In the genomic region with DNA sequence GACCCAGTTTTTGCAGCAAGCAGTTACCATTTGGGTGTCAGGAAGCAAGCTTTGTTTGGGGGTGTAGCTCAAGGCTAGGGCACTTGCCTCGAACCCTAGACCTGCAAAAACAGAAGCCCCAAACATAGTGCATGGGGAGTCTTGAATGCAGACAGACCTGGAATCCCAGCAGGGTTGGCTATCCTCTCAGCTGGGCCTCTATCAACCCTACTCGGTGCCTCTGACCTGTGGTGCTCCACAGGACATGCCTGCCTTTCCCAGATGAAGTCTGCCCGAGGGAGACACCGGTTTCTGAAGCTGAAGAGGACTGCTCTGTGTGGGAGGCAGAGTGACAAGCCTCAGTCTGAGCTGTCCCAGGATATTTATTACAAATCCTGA, we compare ENCODE assay signal across 9 mouse cellular contexts.
DNase-seq lines count a peak whose midpoint lies in the region; ATAC-seq and TF ChIP-seq lines count a peak whose summit lies in the region.
"Had no signal": no experiment of that assay in that cellular context is flagged by ENCODE, and none has a peak within 500 bp of the region (broad histone marks: within the 10 kb centered on the region; RNA-seq: fewer than 3 reads in every experiment).

No protein-coding gene starts in this region.

- no peak for TF ChIP-seq POLR2A in kidney, adult 2 months (IDR thresholded peaks at IDR 0.05; ENCODE audit: low read depth, low read length)
- no peak for TF ChIP-seq POLR2A in cortical plate, adult 2 months (IDR thresholded peaks at IDR 0.05; ENCODE audit: extremely low read depth, insufficient read depth, low read length)

- no peak for ATAC-seq in hindbrain, embryonic 12.5 days (ENCODE audit: low FRiP score)
- no peak for ATAC-seq in midbrain, embryonic 14.5 days (ENCODE audit: low FRiP score, low TSS enrichment)
- no peak for ATAC-seq in megakaryocyte progenitor cell, adult 5-6 weeks (replicated peaks; ENCODE audit: poor library complexity)

- WGBS in kidney, adult 2 months, result 34% methylated on average over 4 of the region's 4 CpGs
- 16% methylated on average over 4 of the region's 4 CpGs for WGBS in hindbrain, embryonic 12.5 days
- 17% methylated on average over 4 of the region's 4 CpGs for WGBS in midbrain, embryonic 14.5 days

- H3K27me3 ChIP-seq in kidney, adult 2 months (replicated peaks; ENCODE audit: control insufficient read depth, insufficient read depth, low read length), result no peaks in the 10 kb centered on the region
- no peaks in the 10 kb centered on the region for H3K27me3 ChIP-seq in hindbrain, embryonic 12.5 days
- H3K27me3 ChIP-seq in midbrain, embryonic 14.5 days (ENCODE audit: control insufficient read depth, insufficient read depth, low read length), result no peaks in the 10 kb centered on the region

- peaks cover 4% of the 10 kb centered on the region; the same call in 1 of the 2 replicates for H3K4me1 ChIP-seq in kidney, adult 2 months (ENCODE audit: control insufficient read depth, insufficient read depth, low read length)
- H3K4me1 ChIP-seq in cortical plate, adult 2 months (ENCODE audit: control insufficient read depth, insufficient read depth, low read length), result no peaks in the 10 kb centered on the region; the same call in 1 of the 2 replicates
- peaks cover 41% of the 10 kb centered on the region for H3K4me1 ChIP-seq in hindbrain, embryonic 12.5 days
- H3K4me1 ChIP-seq in midbrain, embryonic 14.5 days (ENCODE audit: control insufficient read depth, insufficient read depth, low read length), result peaks cover 20% of the 10 kb centered on the region

- H3K9ac ChIP-seq in hindbrain, embryonic 12.5 days, result no peak overlapping the region
- no peak overlapping the region for H3K9ac ChIP-seq in midbrain, embryonic 14.5 days (replicated peaks; ENCODE audit: low read length)
- H3K9ac ChIP-seq: liver, embryonic 14.5 days had no signal

- TF ChIP-seq CTCF in kidney, adult 2 months (conservative IDR thresholded peaks at IDR 0.05; ENCODE audit: insufficient read depth, insufficient read length, low read depth, low read length), result no peak
- no peak for TF ChIP-seq CTCF in cortical plate, adult 2 months (IDR thresholded peaks at IDR 0.05; ENCODE audit: extremely low read depth, insufficient read depth, low read length)

- DNase-seq in kidney, adult 2 months, result no peak
- no peak for DNase-seq in kidney, postnatal 14 days
- DNase-seq in midbrain, embryonic 14.5 days, result no peak
- DNase-seq in ovary, adult 18-20 months (ENCODE audit: low spot score), result no peak
- no peak for DNase-seq in adipocyte (ENCODE audit: low spot score)

- H3K4me3 ChIP-seq in kidney, adult 2 months (ENCODE audit: insufficient read depth, low read depth, low read length), result no peak overlapping the region
- H3K4me3 ChIP-seq in cortical plate, adult 2 months (ENCODE audit: insufficient read depth, low read length), result no peak overlapping the region
- no peak overlapping the region for H3K4me3 ChIP-seq in hindbrain, embryonic 12.5 days
- H3K4me3 ChIP-seq in midbrain, embryonic 14.5 days (replicated peaks; ENCODE audit: low read depth, low read length), result no peak overlapping the region

- H3K4me2 ChIP-seq in hindbrain, embryonic 12.5 days (replicated peaks), result no peak overlapping the region
- no peak overlapping the region for H3K4me2 ChIP-seq in midbrain, embryonic 14.5 days (ENCODE audit: low read length)

- peak overlapping the region; percentile 41 for H3K27ac ChIP-seq in kidney, adult 2 months (ENCODE audit: insufficient read depth, low read depth, low read length)
- H3K27ac ChIP-seq in cortical plate, adult 2 months (ENCODE audit: insufficient read depth, low read length), result 0 out of 2 replicates have a peak overlapping the region, but pooled peaks have one; percentile 5
- peak overlapping the region; percentile 80 for H3K27ac ChIP-seq in hindbrain, embryonic 12.5 days
- 0 out of 2 replicates have a peak overlapping the region, but pooled peaks have one; percentile 6 for H3K27ac ChIP-seq in midbrain, embryonic 14.5 days (replicated peaks; ENCODE audit: low read depth, low read length)
- H3K27ac ChIP-seq: liver, embryonic 14.5 days had no signal

- no peaks in the 10 kb centered on the region for H3K9me3 ChIP-seq in hindbrain, embryonic 12.5 days (replicated peaks)
- no peaks in the 10 kb centered on the region for H3K9me3 ChIP-seq in midbrain, embryonic 14.5 days (ENCODE audit: control insufficient read depth, low read length)

- H3K36me3 ChIP-seq in kidney, adult 2 months (ENCODE audit: control insufficient read depth, insufficient read depth, low read length), result no peaks in the 10 kb centered on the region
- no peaks in the 10 kb centered on the region for H3K36me3 ChIP-seq in hindbrain, embryonic 12.5 days
- no peaks in the 10 kb centered on the region for H3K36me3 ChIP-seq in midbrain, embryonic 14.5 days (ENCODE audit: control insufficient read depth, insufficient read depth, low read length)

Comparison
In these comparisons a context has a peak if more than half of its experiments do, and no peak if none do; other contexts are left out.
1. H3K27ac ChIP-seq: peak in every context shown above with its lines; median percentile 80 in hindbrain, embryonic 12.5 days; 41 in kidney, adult 2 months; 6 in midbrain, embryonic 14.5 days; 5 in cortical plate, adult 2 months.